Mouse (Mus musculus): Measurements from ENCODE around the gene Fn1. TPM values are rescaled to one million over a fixed set of nuclear protein-coding genes. Genes with fewer than 3 reads are reported as not detected.

The Fn1 gene
- total and polyA plus RNA-seq, 2 experiments from 2014 or later = 25.9 to 71.1 TPM

DNA sequence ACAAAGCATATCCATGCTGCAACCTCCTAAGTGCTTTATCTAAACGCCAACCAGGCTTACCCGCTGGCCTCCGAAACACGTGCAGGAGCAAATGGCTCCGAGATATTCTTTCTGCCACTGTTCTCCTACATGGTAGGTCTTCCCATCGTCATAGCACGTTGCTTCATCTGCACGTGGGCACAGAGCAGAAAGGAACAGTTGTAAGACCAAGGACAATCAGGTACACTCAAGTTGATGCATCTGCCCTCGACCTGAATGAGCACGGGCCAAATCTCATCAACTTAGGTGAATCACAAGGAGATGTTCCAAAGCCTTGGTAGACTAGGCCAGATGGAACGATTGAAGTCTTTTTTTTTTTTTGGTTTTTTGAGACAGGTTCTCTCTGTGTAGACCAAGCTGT is 63.0 kb downstream of the Fn1 start:
- ATAC-seq (ENCODE audit: low FRiP score) = no peak
- no peak for TF ChIP-seq CTCF (IDR thresholded peaks at IDR 0.05)
- 98% methylated on average over 11 of the region's 11 CpGs for WGBS
- no peaks in the 10 kb centered on the region for H3K27me3 ChIP-seq (ENCODE audit: insufficient read depth, low read length)
- DNase-seq (ENCODE audit: low spot score) = no peak
- no peaks in the 10 kb centered on the region; the same call in 1 of the 2 replicates for H3K36me3 ChIP-seq (ENCODE audit: insufficient read depth, low read length)
- no peak overlapping the region for H3K27ac ChIP-seq (ENCODE audit: low read depth, low read length)
- no peak overlapping the region for H3K4me3 ChIP-seq (ENCODE audit: low read depth, low read length)
- no peaks in the 10 kb centered on the region; the same call in 1 of the 2 replicates for H3K9me3 ChIP-seq (ENCODE audit: low read length)
- no peaks in the 10 kb centered on the region for H3K4me1 ChIP-seq (ENCODE audit: insufficient read depth, low read length)
- H3K9ac ChIP-seq (replicated peaks; ENCODE audit: low read length, poor library complexity, severe bottlenecking) = no peak overlapping the region
- H3K4me2 ChIP-seq (ENCODE audit: low read depth, low read length, poor library complexity, severe bottlenecking) = no peak overlapping the region

DNA sequence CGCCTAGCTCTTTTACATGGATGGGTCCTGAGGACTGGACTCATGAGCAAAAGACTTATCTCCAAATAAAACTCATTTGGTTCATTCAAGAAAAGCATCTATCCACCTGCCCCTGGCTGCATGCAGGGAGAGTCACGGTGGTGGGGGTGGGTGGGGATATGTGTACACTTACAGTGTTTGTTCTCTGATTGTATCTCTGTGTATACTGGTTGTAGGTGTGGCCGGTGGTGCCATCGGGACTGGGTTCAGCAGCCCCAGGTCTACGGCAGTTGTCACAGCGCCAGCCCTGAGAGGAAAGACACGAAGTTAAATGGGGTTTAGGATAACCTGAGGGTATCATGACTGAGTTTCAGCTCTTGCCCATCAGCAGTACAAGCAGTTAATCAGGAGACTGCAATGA is 66.3 kb downstream of the Fn1 start:
- TF ChIP-seq CTCF (IDR thresholded peaks at IDR 0.05) = no peak
- H3K9ac ChIP-seq (replicated peaks; ENCODE audit: low read length, poor library complexity, severe bottlenecking) = no peak overlapping the region
- no peak overlapping the region for H3K4me3 ChIP-seq (ENCODE audit: low read depth, low read length)
- H3K4me2 ChIP-seq (ENCODE audit: low read depth, low read length, poor library complexity, severe bottlenecking) = no peak overlapping the region
- no peak for DNase-seq (ENCODE audit: low spot score)
- H3K27me3 ChIP-seq (ENCODE audit: insufficient read depth, low read length) = no peaks in the 10 kb centered on the region
- no peaks in the 10 kb centered on the region; the same call in 1 of the 2 replicates for H3K9me3 ChIP-seq (ENCODE audit: low read length)
- WGBS = 95% methylated on average over 7 of the region's 7 CpGs
- H3K36me3 ChIP-seq (ENCODE audit: insufficient read depth, low read length) = no peaks in the 10 kb centered on the region; the same call in 1 of the 2 replicates
- no peaks in the 10 kb centered on the region for H3K4me1 ChIP-seq (ENCODE audit: insufficient read depth, low read length)
- ATAC-seq (ENCODE audit: low FRiP score) = no peak
- H3K27ac ChIP-seq (ENCODE audit: low read depth, low read length) = no peak overlapping the region

DNA sequence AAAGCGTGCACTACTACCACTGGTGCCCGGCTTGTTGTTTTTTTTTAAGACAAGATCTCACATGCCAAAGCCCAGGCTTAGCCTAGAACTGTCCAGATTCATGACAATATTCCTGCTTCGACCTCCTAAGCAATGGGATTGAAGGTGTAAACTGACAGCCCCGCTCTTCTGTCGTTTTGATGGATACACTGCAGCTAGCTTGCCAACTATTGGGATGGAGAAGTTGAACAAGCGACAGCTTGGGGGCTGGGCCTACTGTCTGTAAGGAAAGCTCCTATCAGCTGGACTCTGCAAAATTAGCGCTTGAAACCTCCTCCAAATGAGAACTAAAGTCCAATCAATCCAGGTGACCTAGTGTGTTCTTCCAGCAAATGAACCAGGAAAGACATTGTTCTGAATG is 69.1 kb downstream of the Fn1 start:
- ATAC-seq (ENCODE audit: low FRiP score) (no peak), DNase-seq (ENCODE audit: low spot score) (no peak)
- H3K27me3 ChIP-seq (ENCODE audit: insufficient read depth, low read length) = no peaks in the 10 kb centered on the region
- H3K4me1 ChIP-seq (ENCODE audit: insufficient read depth, low read length) = no peaks in the 10 kb centered on the region
- no peak overlapping the region for H3K4me3 ChIP-seq (ENCODE audit: low read depth, low read length)
- H3K9ac ChIP-seq (replicated peaks; ENCODE audit: low read length, poor library complexity, severe bottlenecking) = no peak overlapping the region
- TF ChIP-seq CTCF (IDR thresholded peaks at IDR 0.05) = no peak
- H3K4me2 ChIP-seq (ENCODE audit: low read depth, low read length, poor library complexity, severe bottlenecking) = no peak overlapping the region
- H3K36me3 ChIP-seq (ENCODE audit: insufficient read depth, low read length) = no peaks in the 10 kb centered on the region
- no peaks in the 10 kb centered on the region for H3K9me3 ChIP-seq (ENCODE audit: low read length)
- no peak overlapping the region for H3K27ac ChIP-seq (ENCODE audit: low read depth, low read length)
- WGBS = 91% methylated on average over 7 of the region's 7 CpGs

DNA sequence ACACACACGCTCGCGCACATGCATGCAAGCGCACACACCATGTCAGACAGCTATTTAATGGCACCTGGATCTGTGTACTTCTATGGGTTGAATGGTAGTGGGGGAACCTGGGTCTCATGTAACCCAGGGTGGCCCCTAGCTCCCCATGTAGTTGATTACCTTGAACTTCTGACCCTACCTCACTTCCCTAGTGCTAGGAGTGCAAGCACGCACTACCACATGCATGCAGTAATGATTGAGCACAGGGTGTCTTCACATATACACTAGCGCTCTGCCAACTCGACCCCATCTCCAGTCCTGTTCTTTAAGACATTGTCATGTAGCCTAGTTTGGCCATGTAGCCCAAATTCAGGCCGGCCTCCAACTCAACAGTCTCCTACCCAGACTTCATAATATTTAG is 69.7 kb downstream of the Fn1 start:
- H3K9ac ChIP-seq (replicated peaks; ENCODE audit: low read length, poor library complexity, severe bottlenecking) = no peak overlapping the region
- H3K9me3 ChIP-seq (ENCODE audit: low read length) = no peaks in the 10 kb centered on the region
- no peak overlapping the region for H3K4me3 ChIP-seq (ENCODE audit: low read depth, low read length)
- ATAC-seq (ENCODE audit: low FRiP score) (no peak), DNase-seq (ENCODE audit: low spot score) (no peak)
- H3K27me3 ChIP-seq (ENCODE audit: insufficient read depth, low read length) = no peaks in the 10 kb centered on the region
- no peak overlapping the region for H3K27ac ChIP-seq (ENCODE audit: low read depth, low read length)
- H3K4me1 ChIP-seq (ENCODE audit: insufficient read depth, low read length) = no peaks in the 10 kb centered on the region
- WGBS = 98% methylated on average over 8 of the region's 8 CpGs
- H3K4me2 ChIP-seq (ENCODE audit: low read depth, low read length, poor library complexity, severe bottlenecking) = no peak overlapping the region
- no peak for TF ChIP-seq CTCF (IDR thresholded peaks at IDR 0.05)
- H3K36me3 ChIP-seq (ENCODE audit: insufficient read depth, low read length) = 0 out of 2 replicates have a peak, but pooled peaks cover 4% of the 10 kb centered on the region

DNA sequence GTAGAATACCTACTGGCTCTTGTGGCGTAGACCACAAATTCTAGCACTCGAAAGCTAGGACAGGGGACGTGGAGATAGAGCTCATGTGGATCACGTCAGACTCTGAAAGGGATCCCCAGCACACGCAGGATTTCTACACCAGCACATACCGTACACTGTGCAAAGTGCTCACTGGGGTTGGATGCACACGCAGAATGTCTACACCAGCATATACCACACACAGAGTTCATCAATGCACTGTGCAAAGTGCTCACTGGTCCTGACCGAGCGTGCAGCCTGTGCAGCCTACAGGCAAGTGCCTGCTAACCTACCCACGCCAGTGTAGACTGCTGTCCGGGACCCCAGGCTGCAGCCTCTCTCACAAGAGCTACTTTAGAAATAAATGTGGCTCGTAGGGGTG is 72.6 kb downstream of the Fn1 start:
- no peak for TF ChIP-seq CTCF (IDR thresholded peaks at IDR 0.05)
- peaks cover 23% of the 10 kb centered on the region for H3K36me3 ChIP-seq (ENCODE audit: insufficient read depth, low read length)
- no peaks in the 10 kb centered on the region for H3K27me3 ChIP-seq (ENCODE audit: insufficient read depth, low read length)
- 92% methylated on average over 12 of the region's 12 CpGs for WGBS
- H3K27ac ChIP-seq (ENCODE audit: low read depth, low read length) = no peak overlapping the region
- H3K4me3 ChIP-seq (ENCODE audit: low read depth, low read length) = no peak overlapping the region
- H3K4me2 ChIP-seq (ENCODE audit: low read depth, low read length, poor library complexity, severe bottlenecking) = no peak overlapping the region
- no peak for ATAC-seq (ENCODE audit: low FRiP score)
- no peaks in the 10 kb centered on the region for H3K4me1 ChIP-seq (ENCODE audit: insufficient read depth, low read length)
- no peak for DNase-seq (ENCODE audit: low spot score)
- H3K9ac ChIP-seq (replicated peaks; ENCODE audit: low read length, poor library complexity, severe bottlenecking) = no peak overlapping the region
- no peaks in the 10 kb centered on the region for H3K9me3 ChIP-seq (ENCODE audit: low read length)

DNA sequence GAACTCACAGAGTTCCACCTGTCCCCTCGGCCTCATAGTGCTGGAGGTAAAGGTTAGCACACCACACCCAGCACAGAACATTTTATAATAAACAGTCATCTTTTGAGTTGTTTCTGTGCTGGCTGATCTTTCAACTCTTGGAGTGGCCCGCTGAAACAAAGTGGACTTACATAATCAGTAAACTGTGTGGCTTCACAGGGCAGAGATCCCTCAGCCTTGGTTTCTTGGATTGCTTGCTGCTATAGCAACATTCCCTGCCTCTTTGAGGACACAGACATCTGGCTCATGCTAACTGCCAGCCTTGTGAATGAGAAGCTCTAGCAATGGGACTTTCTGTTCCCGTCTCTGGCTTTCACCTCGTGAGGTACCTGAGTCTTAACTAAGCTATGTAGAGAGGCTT is 73.5 kb downstream of the Fn1 start:
- Histone ChIP-seq H3K9me3 (ENCODE audit: low read length) (no peaks in the 10 kb centered on the region), H3K4me1 (ENCODE audit: insufficient read depth, low read length) (no peaks in the 10 kb centered on the region), H3K36me3 (ENCODE audit: insufficient read depth, low read length) (peaks cover 23% of the 10 kb centered on the region), H3K4me2 (ENCODE audit: low read depth, low read length, poor library complexity, severe bottlenecking) (no peak overlapping the region), H3K4me3 (ENCODE audit: low read depth, low read length) (no peak overlapping the region), H3K27ac (ENCODE audit: low read depth, low read length) (no peak overlapping the region), H3K9ac (replicated peaks; ENCODE audit: low read length, poor library complexity, severe bottlenecking) (no peak overlapping the region), H3K27me3 (ENCODE audit: insufficient read depth, low read length) (no peaks in the 10 kb centered on the region)
- no peak for TF ChIP-seq CTCF (IDR thresholded peaks at IDR 0.05)
- 84% methylated on average over 4 of the region's 4 CpGs for WGBS
- DNase-seq (ENCODE audit: low spot score) = no peak
- no peak for ATAC-seq (ENCODE audit: low FRiP score)
